Mouse (Mus musculus): ENCODE measurements around the gene Igsf21. TPM values are rescaled to one million over a fixed set of nuclear protein-coding genes. Genes with fewer than 3 reads are reported as not detected.

Gene Igsf21
- polyA plus RNA-seq, 1 experiment from 2014 or later, result 109 TPM

- peak overlapping the region; percentile 37 for H3K4me2 ChIP-seq (ENCODE audit: low read length)
- H3K27ac ChIP-seq (ENCODE audit: low read depth, low read length), result peak overlapping the region; percentile 75
- H3K27me3 ChIP-seq (replicated peaks; ENCODE audit: control insufficient read depth, insufficient read depth, low read length), result peaks cover 2% of the 10 kb centered on the region; the same call in 1 of the 2 replicates
- peak overlapping the region; percentile 17; the same call in 1 of the 2 replicates for H3K4me3 ChIP-seq (ENCODE audit: low read length)
- H3K9ac ChIP-seq (ENCODE audit: low read depth, low read length), result peak overlapping the region; percentile 43
- WGBS, result 2% methylated on average over 32 of the region's 32 CpGs
- H3K4me1 ChIP-seq (ENCODE audit: control insufficient read depth, insufficient read depth, low read depth, low read length), result peaks cover 27% of the 10 kb centered on the region
- ATAC-seq, result peak; percentile 73
- no peaks in the 10 kb centered on the region for H3K36me3 ChIP-seq (ENCODE audit: control insufficient read depth, insufficient read depth, low read length)
- peaks cover 3% of the 10 kb centered on the region; the same call in 1 of the 2 replicates for H3K9me3 ChIP-seq (ENCODE audit: control insufficient read depth, low read length)
Observed at GRCm38 (mm10) chr4:140108871-140109625, 137.5 kb downstream of the Igsf21 start.

GRCm38 (mm10) chr4:140107161-140107560 is 139.4 kb downstream of the Igsf21 start:
- Histone ChIP-seq H3K4me3 (ENCODE audit: low read length) (no peak overlapping the region), H3K9me3 (ENCODE audit: control insufficient read depth, low read length) (peaks cover 3% of the 10 kb centered on the region; the same call in 1 of the 2 replicates), H3K4me1 (ENCODE audit: control insufficient read depth, insufficient read depth, low read depth, low read length) (peaks cover 41% of the 10 kb centered on the region), H3K27me3 (replicated peaks; ENCODE audit: control insufficient read depth, insufficient read depth, low read length) (peaks cover 2% of the 10 kb centered on the region; the same call in 1 of the 2 replicates), H3K27ac (ENCODE audit: low read depth, low read length) (no peak overlapping the region), H3K4me2 (ENCODE audit: low read length) (no peak overlapping the region), H3K9ac (ENCODE audit: low read depth, low read length) (no peak overlapping the region), H3K36me3 (ENCODE audit: control insufficient read depth, insufficient read depth, low read length) (no peaks in the 10 kb centered on the region)
- no peak for ATAC-seq
- 75% methylated on average over 11 of the region's 12 CpGs for WGBS

DNA sequence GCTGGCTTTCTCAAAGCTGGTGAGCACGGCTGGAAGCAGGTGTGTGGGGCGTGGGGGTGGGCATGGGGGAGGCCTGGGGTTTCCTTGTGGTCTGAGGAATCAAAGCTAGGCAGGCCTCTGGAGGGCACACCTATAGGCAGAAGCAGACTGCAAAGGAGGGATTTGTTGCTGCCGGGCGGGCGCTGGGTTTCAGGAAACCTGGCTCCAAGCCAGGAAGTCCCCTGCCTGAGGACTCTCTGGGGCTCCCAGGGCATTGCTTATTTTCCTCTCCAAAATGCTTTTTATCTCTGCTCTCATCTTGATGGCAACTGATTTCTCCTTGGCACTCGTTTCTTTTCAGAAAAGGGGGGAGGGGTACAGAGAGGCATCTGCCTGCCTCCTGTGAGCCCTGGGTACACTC is 141.8 kb downstream of the Igsf21 start:
- no peaks in the 10 kb centered on the region for H3K36me3 ChIP-seq (ENCODE audit: control insufficient read depth, insufficient read depth, low read length)
- no peak overlapping the region for H3K4me3 ChIP-seq (ENCODE audit: low read length)
- H3K4me2 ChIP-seq (ENCODE audit: low read length), result no peak overlapping the region
- no peak overlapping the region for H3K27ac ChIP-seq (ENCODE audit: low read depth, low read length)
- peaks cover 2% of the 10 kb centered on the region; the same call in 1 of the 2 replicates for H3K27me3 ChIP-seq (replicated peaks; ENCODE audit: control insufficient read depth, insufficient read depth, low read length)
- 5% methylated on average over 6 of the region's 6 CpGs for WGBS
- H3K4me1 ChIP-seq (ENCODE audit: control insufficient read depth, insufficient read depth, low read depth, low read length), result peaks cover 47% of the 10 kb centered on the region
- H3K9ac ChIP-seq (ENCODE audit: low read depth, low read length), result peak overlapping the region; percentile 36; the same call in 1 of the 2 replicates
- ATAC-seq, result no peak
- no peaks in the 10 kb centered on the region for H3K9me3 ChIP-seq (ENCODE audit: control insufficient read depth, low read length)

GRCm38 (mm10) chr4:140103341-140104027 is 143.1 kb downstream of the Igsf21 start:
- H3K27ac ChIP-seq (ENCODE audit: low read depth, low read length), result peak overlapping the region; percentile 64; the same call in 1 of the 2 replicates
- H3K9ac ChIP-seq (ENCODE audit: low read depth, low read length), result peak overlapping the region; percentile 35; the same call in 1 of the 2 replicates
- H3K4me2 ChIP-seq (ENCODE audit: low read length), result peak overlapping the region; percentile 53
- peaks cover 39% of the 10 kb centered on the region for H3K4me1 ChIP-seq (ENCODE audit: control insufficient read depth, insufficient read depth, low read depth, low read length)
- peak; percentile 35; the same call in 1 of the 2 replicates for ATAC-seq
- H3K4me3 ChIP-seq (ENCODE audit: low read length), result peak overlapping the region; percentile 22
- 3% methylated on average over 26 of the region's 28 CpGs for WGBS
- H3K36me3 ChIP-seq (ENCODE audit: control insufficient read depth, insufficient read depth, low read length), result no peaks in the 10 kb centered on the region
- H3K9me3 ChIP-seq (ENCODE audit: control insufficient read depth, low read length), result no peaks in the 10 kb centered on the region
- 0 out of 2 replicates have a peak, but pooled peaks cover 2% of the 10 kb centered on the region for H3K27me3 ChIP-seq (replicated peaks; ENCODE audit: control insufficient read depth, insufficient read depth, low read length)

- WGBS, result 10% methylated on average over 11 of the region's 11 CpGs
- Histone ChIP-seq H3K27ac (ENCODE audit: low read depth, low read length) (no peak overlapping the region), H3K36me3 (ENCODE audit: control insufficient read depth, insufficient read depth, low read length) (no peaks in the 10 kb centered on the region), H3K27me3 (replicated peaks; ENCODE audit: control insufficient read depth, insufficient read depth, low read length) (no peaks in the 10 kb centered on the region), H3K4me2 (ENCODE audit: low read length) (no peak overlapping the region), H3K9ac (ENCODE audit: low read depth, low read length) (no peak overlapping the region), H3K4me1 (ENCODE audit: control insufficient read depth, insufficient read depth, low read depth, low read length) (peaks cover 38% of the 10 kb centered on the region), H3K9me3 (ENCODE audit: control insufficient read depth, low read length) (no peaks in the 10 kb centered on the region), H3K4me3 (ENCODE audit: low read length) (no peak overlapping the region)
- no peak for ATAC-seq
Observed at GRCm38 (mm10) chr4:140102581-140103200, 143.9 kb downstream of the Igsf21 start.

GRCm38 (mm10) chr4:140101106-140101505 is 145.5 kb downstream of the Igsf21 start:
- H3K36me3 ChIP-seq (ENCODE audit: control insufficient read depth, insufficient read depth, low read length), result no peaks in the 10 kb centered on the region
- no peaks in the 10 kb centered on the region for H3K9me3 ChIP-seq (ENCODE audit: control insufficient read depth, low read length)
- no peaks in the 10 kb centered on the region for H3K27me3 ChIP-seq (replicated peaks; ENCODE audit: control insufficient read depth, insufficient read depth, low read length)
- H3K4me3 ChIP-seq (ENCODE audit: low read length), result no peak overlapping the region
- H3K9ac ChIP-seq (ENCODE audit: low read depth, low read length), result no peak overlapping the region
- H3K4me2 ChIP-seq (ENCODE audit: low read length), result no peak overlapping the region
- H3K27ac ChIP-seq (ENCODE audit: low read depth, low read length), result no peak overlapping the region
- no peak for ATAC-seq
- H3K4me1 ChIP-seq (ENCODE audit: control insufficient read depth, insufficient read depth, low read depth, low read length), result peaks cover 38% of the 10 kb centered on the region
- WGBS, result 66% methylated on average over 5 of the region's 5 CpGs

GRCm38 (mm10) chr4:140100141-140100540 is 146.4 kb downstream of the Igsf21 start:
- ATAC-seq, result 0 out of 2 replicates have a peak, but pooled peaks have one; percentile 12
- Histone ChIP-seq H3K4me1 (ENCODE audit: control insufficient read depth, insufficient read depth, low read depth, low read length) (peaks cover 38% of the 10 kb centered on the region), H3K4me3 (ENCODE audit: low read length) (no peak overlapping the region), H3K9me3 (ENCODE audit: control insufficient read depth, low read length) (no peaks in the 10 kb centered on the region), H3K9ac (ENCODE audit: low read depth, low read length) (no peak overlapping the region), H3K4me2 (ENCODE audit: low read length) (no peak overlapping the region), H3K27me3 (replicated peaks; ENCODE audit: control insufficient read depth, insufficient read depth, low read length) (no peaks in the 10 kb centered on the region), H3K36me3 (ENCODE audit: control insufficient read depth, insufficient read depth, low read length) (no peaks in the 10 kb centered on the region), H3K27ac (ENCODE audit: low read depth, low read length) (peak overlapping the region; percentile 14; the same call in 1 of the 2 replicates)
- 78% methylated on average over 1 of the region's 1 CpGs for WGBS

GRCm38 (mm10) chr4:140096283-140096682 is 150.3 kb downstream of the Igsf21 start:
- H3K27ac ChIP-seq (ENCODE audit: low read depth, low read length), result no peak overlapping the region
- H3K4me1 ChIP-seq (ENCODE audit: control insufficient read depth, insufficient read depth, low read depth, low read length), result peaks cover 20% of the 10 kb centered on the region
- H3K9me3 ChIP-seq (ENCODE audit: control insufficient read depth, low read length), result no peaks in the 10 kb centered on the region
- no peak overlapping the region for H3K9ac ChIP-seq (ENCODE audit: low read depth, low read length)
- H3K4me2 ChIP-seq (ENCODE audit: low read length), result no peak overlapping the region
- WGBS, result 64% methylated on average over 2 of the region's 2 CpGs
- H3K27me3 ChIP-seq (replicated peaks; ENCODE audit: control insufficient read depth, insufficient read depth, low read length), result no peaks in the 10 kb centered on the region
- no peak overlapping the region for H3K4me3 ChIP-seq (ENCODE audit: low read length)
- no peaks in the 10 kb centered on the region for H3K36me3 ChIP-seq (ENCODE audit: control insufficient read depth, insufficient read depth, low read length)
- ATAC-seq, result no peak

- no peaks in the 10 kb centered on the region for H3K36me3 ChIP-seq (ENCODE audit: control insufficient read depth, insufficient read depth, low read length)
- H3K4me1 ChIP-seq (ENCODE audit: control insufficient read depth, insufficient read depth, low read depth, low read length), result peaks cover 17% of the 10 kb centered on the region
- 40% methylated on average over 2 of the region's 2 CpGs for WGBS
- no peak overlapping the region for H3K4me3 ChIP-seq (ENCODE audit: low read length)
- H3K27me3 ChIP-seq (replicated peaks; ENCODE audit: control insufficient read depth, insufficient read depth, low read length), result no peaks in the 10 kb centered on the region
- no peak overlapping the region for H3K27ac ChIP-seq (ENCODE audit: low read depth, low read length)
- H3K9ac ChIP-seq (ENCODE audit: low read depth, low read length), result no peak overlapping the region
- no peak overlapping the region for H3K4me2 ChIP-seq (ENCODE audit: low read length)
- H3K9me3 ChIP-seq (ENCODE audit: control insufficient read depth, low read length), result no peaks in the 10 kb centered on the region
- ATAC-seq, result no peak
Observed at GRCm38 (mm10) chr4:140094835-140095234, 151.7 kb downstream of the Igsf21 start.

All from hindbrain, embryonic 16.5 days (tissue).